Mouse (Mus musculus): ENCODE measurements at regions not wholly inside any gene's neighbourhood (a gene's known extent, or its start where the extent isn't known, plus 50 kb on each side); places are given as distances from the start of the nearest gene placed in this dataset.

- no peak overlapping the region for H3K27ac ChIP-seq
- no peak for DNase-seq (ENCODE audit: low read depth in 3 of 3, low spot score in 3 of 3)
- H3K36me3 ChIP-seq (replicated peaks; ENCODE audit: control insufficient read depth, insufficient read depth, low read depth): no peaks in the 10 kb centered on the region
- no peak overlapping the region for H3K4me2 ChIP-seq (ENCODE audit: low read depth)
- H3K9ac ChIP-seq (replicated peaks): no peak overlapping the region
- H3K4me1 ChIP-seq (replicated peaks; ENCODE audit: control insufficient read depth in 2 of 2, insufficient read depth in 2 of 2, low read length in 1 of 2): no peaks in the 10 kb centered on the region
- 73% methylated on average over 1 of the region's 1 CpGs for WGBS (ENCODE audit: insufficient replicate concordance)
- no peaks in the 10 kb centered on the region for H3K9me3 ChIP-seq (ENCODE audit: control insufficient read depth, low read length)
- H3K27me3 ChIP-seq (ENCODE audit: control insufficient read depth, insufficient read depth, low read length): no peaks in the 10 kb centered on the region
- TF ChIP-seq CTCF (IDR thresholded peaks at IDR 0.05; ENCODE audit: low read depth) (no peak), EP300 (IDR thresholded peaks at IDR 0.05; ENCODE audit: low read depth) (no peak)
- ATAC-seq (ENCODE audit: insufficient read depth): no peak
- no peak overlapping the region for H3K4me3 ChIP-seq (ENCODE audit: insufficient read depth in 1 of 2, low read depth in 2 of 2, low read length in 2 of 2)
Observed at GRCm38 (mm10) chr2:79050495-79051046, 182.6 kb downstream of the Ube2e3 start.

GRCm38 (mm10) chr2:79052226-79052625, 184.3 kb downstream of the Ube2e3 start:
- Histone ChIP-seq H3K9me3 (ENCODE audit: control insufficient read depth, low read length) (no peaks in the 10 kb centered on the region), H3K4me1 (replicated peaks; ENCODE audit: control insufficient read depth in 2 of 2, insufficient read depth in 2 of 2, low read length in 1 of 2) (no peaks in the 10 kb centered on the region), H3K9ac (replicated peaks) (no peak overlapping the region), H3K4me2 (ENCODE audit: low read depth) (no peak overlapping the region), H3K27ac (no peak overlapping the region), H3K27me3 (ENCODE audit: control insufficient read depth, insufficient read depth, low read length) (no peaks in the 10 kb centered on the region), H3K4me3 (ENCODE audit: insufficient read depth in 1 of 2, low read depth in 2 of 2, low read length in 2 of 2) (no peak overlapping the region), H3K36me3 (replicated peaks; ENCODE audit: control insufficient read depth, insufficient read depth, low read depth) (no peaks in the 10 kb centered on the region)
- DNase-seq (ENCODE audit: low read depth in 3 of 3, low spot score in 3 of 3): no peak
- TF ChIP-seq CTCF (IDR thresholded peaks at IDR 0.05; ENCODE audit: low read depth) (no peak), EP300 (IDR thresholded peaks at IDR 0.05; ENCODE audit: low read depth) (no peak)
- 67% methylated on average over 1 of the region's 1 CpGs for WGBS (ENCODE audit: insufficient replicate concordance)
- no peak for ATAC-seq (ENCODE audit: insufficient read depth)

- Histone ChIP-seq H3K27ac (no peak overlapping the region), H3K4me3 (ENCODE audit: insufficient read depth in 1 of 2, low read depth in 2 of 2, low read length in 2 of 2) (no peak overlapping the region), H3K9ac (replicated peaks) (no peak overlapping the region), H3K9me3 (ENCODE audit: control insufficient read depth, low read length) (no peaks in the 10 kb centered on the region), H3K4me1 (replicated peaks; ENCODE audit: control insufficient read depth in 2 of 2, insufficient read depth in 2 of 2, low read length in 1 of 2) (0 out of 4 replicates have a peak, but pooled peaks cover 0 to 2% of the 10 kb centered on the region in 2 experiments), H3K27me3 (ENCODE audit: control insufficient read depth, insufficient read depth, low read length) (no peaks in the 10 kb centered on the region), H3K4me2 (ENCODE audit: low read depth) (no peak overlapping the region), H3K36me3 (replicated peaks; ENCODE audit: control insufficient read depth, insufficient read depth, low read depth) (no peaks in the 10 kb centered on the region)
- ATAC-seq (ENCODE audit: insufficient read depth): no peak
- no peak for TF ChIP-seq CTCF (IDR thresholded peaks at IDR 0.05; ENCODE audit: low read depth)
- TF ChIP-seq EP300 (IDR thresholded peaks at IDR 0.05; ENCODE audit: low read depth): no peak
- DNase-seq (ENCODE audit: low read depth in 3 of 3, low spot score in 3 of 3): no peak
- WGBS (ENCODE audit: insufficient replicate concordance): 59% methylated on average over 2 of the region's 2 CpGs
Observed at GRCm38 (mm10) chr2:79056138-79056537, 188.2 kb downstream of the Ube2e3 start.

- no peak overlapping the region for H3K9ac ChIP-seq (replicated peaks)
- H3K27ac ChIP-seq: no peak overlapping the region
- H3K4me1 ChIP-seq (replicated peaks; ENCODE audit: control insufficient read depth in 2 of 2, insufficient read depth in 2 of 2, low read length in 1 of 2): 0 out of 4 replicates have a peak, but pooled peaks cover 0 to 2% of the 10 kb centered on the region in 2 experiments
- ATAC-seq (ENCODE audit: insufficient read depth): no peak
- no peaks in the 10 kb centered on the region for H3K9me3 ChIP-seq (ENCODE audit: control insufficient read depth, low read length)
- no peaks in the 10 kb centered on the region for H3K36me3 ChIP-seq (replicated peaks; ENCODE audit: control insufficient read depth, insufficient read depth, low read depth)
- no peak overlapping the region for H3K4me2 ChIP-seq (ENCODE audit: low read depth)
- TF ChIP-seq EP300 (IDR thresholded peaks at IDR 0.05; ENCODE audit: low read depth): no peak
- no peak overlapping the region for H3K4me3 ChIP-seq (ENCODE audit: insufficient read depth in 1 of 2, low read depth in 2 of 2, low read length in 2 of 2)
- 67% methylated on average over 7 of the region's 7 CpGs for WGBS (ENCODE audit: insufficient replicate concordance)
- no peak for DNase-seq (ENCODE audit: low read depth in 3 of 3, low spot score in 3 of 3)
- no peaks in the 10 kb centered on the region for H3K27me3 ChIP-seq (ENCODE audit: control insufficient read depth, insufficient read depth, low read length)
Observed at GRCm38 (mm10) chr2:79059115-79059943, 191.4 kb downstream of the Ube2e3 start.

GRCm38 (mm10) chr2:79059944-79060238, 192.0 kb downstream of the Ube2e3 start:
- WGBS (ENCODE audit: insufficient replicate concordance): 65% methylated on average over 4 of the region's 4 CpGs
- H3K9me3 ChIP-seq (ENCODE audit: control insufficient read depth, low read length): no peaks in the 10 kb centered on the region
- no peak overlapping the region for H3K9ac ChIP-seq (replicated peaks)
- DNase-seq (ENCODE audit: low read depth in 3 of 3, low spot score in 3 of 3) (no peak), ATAC-seq (ENCODE audit: insufficient read depth) (no peak)
- H3K4me2 ChIP-seq (ENCODE audit: low read depth): no peak overlapping the region
- H3K4me1 ChIP-seq (replicated peaks; ENCODE audit: control insufficient read depth in 2 of 2, insufficient read depth in 2 of 2, low read length in 1 of 2): 0 out of 4 replicates have a peak, but pooled peaks cover 0 to 2% of the 10 kb centered on the region in 2 experiments
- TF ChIP-seq EP300 (IDR thresholded peaks at IDR 0.05; ENCODE audit: low read depth): no peak
- no peak for TF ChIP-seq CTCF (IDR thresholded peaks at IDR 0.05; ENCODE audit: low read depth)
- no peaks in the 10 kb centered on the region for H3K36me3 ChIP-seq (replicated peaks; ENCODE audit: control insufficient read depth, insufficient read depth, low read depth)
- H3K27me3 ChIP-seq (ENCODE audit: control insufficient read depth, insufficient read depth, low read length): no peaks in the 10 kb centered on the region
- H3K27ac ChIP-seq: no peak overlapping the region
- no peak overlapping the region for H3K4me3 ChIP-seq (ENCODE audit: insufficient read depth in 1 of 2, low read depth in 2 of 2, low read length in 2 of 2)

Data from liver, embryonic 14.5 days (tissue).